Mouse (Mus musculus) hindbrain, postnatal 0 days (tissue): ENCODE data around the gene Pgk1. TPM values are rescaled to one million over a fixed set of nuclear protein-coding genes. Genes with fewer than 3 reads are reported as not detected.
"Not testable (repeated sequence)": the region's sequence is repeated elsewhere in the genome, so short reads cannot be mapped to it uniquely, and the experiment has no call there.

Source experiments
- ATAC-seq: fragments of 200-750 bp; cut with Nextera tagmentation; 2 replicates; pipeline ENCODE4 v1.8.0; 2017; ENCODE audit warnings: mild to moderate bottlenecking, moderate TSS enrichment, moderate library complexity
- DNase-seq: peaks from one replicate; pipeline ENCODE4 v3.0.0-alpha.2; 2015; ENCODE audit warnings: low spot score
- H3K27ac ChIP-seq: fragments of 300-500 bp; sonication (generic); 2 replicates; pipeline ENCODE4 v1.5.1; 2014; ENCODE audit warnings: mild to moderate bottlenecking
- H3K27me3 ChIP-seq: fragments of 300-500 bp; sonication (generic); 2 replicates; pipeline ENCODE4 v1.6.1; 2014; ENCODE audit warnings: low read length, mixed read lengths; ENCODE audit not compliant: insufficient read depth
- H3K36me3 ChIP-seq: fragments of 300-500 bp; sonication (generic); 2 replicates; pipeline ENCODE4 v1.6.1; 2014; ENCODE audit warnings: low read length, mixed read lengths; ENCODE audit not compliant: insufficient read depth
- H3K4me1 ChIP-seq: fragments of 300-500 bp; sonication (generic); 2 replicates; pipeline ENCODE4 v1.6.1; 2014; ENCODE audit warnings: antibody characterized with exemption, low read length, mixed read lengths; ENCODE audit not compliant: insufficient read depth
- H3K4me2 ChIP-seq: fragments of 300-500 bp; sonication (generic); 2 replicates; pipeline ENCODE4 v1.6.1; 2014; ENCODE audit warnings: low read depth, mild to moderate bottlenecking, low read length, moderate library complexity, mixed read lengths
- H3K4me3 ChIP-seq: fragments of 300-500 bp; sonication (generic); 2 replicates; pipeline ENCODE4 v1.5.1; 2014; ENCODE audit warnings: low read length
- H3K9ac ChIP-seq: fragments of 300-500 bp; sonication (generic); replicated peaks from 2 replicates; pipeline ENCODE4 v1.6.1; 2014; ENCODE audit warnings: mild to moderate bottlenecking, low read length, moderate library complexity, mixed read lengths
- H3K9me3 ChIP-seq: fragments of 300-500 bp; sonication (generic); 2 replicates; pipeline ENCODE4 v1.6.1; 2016; ENCODE audit warnings: low read length, mixed read lengths
- CTCF ChIP-seq: IDR thresholded peaks from 2 replicates; pipeline ENCODE4 v1.5.1; 2016; ENCODE audit warnings: antibody characterized with exemption, control low read depth, low read depth
- WGBS: fragments of 180-500 bp; shearing (Covaris S2); extraction: QIAGEN DNeasy Blood & Tissue Kit; methylation state at CpG from one replicate; pipeline ENCODE4 v1.1.7; 2014; 5-methylcytosine and 5-hydroxymethylcytosine counted together
- polyA plus RNA-seq: library from polyadenylated mRNA; unstranded; fragments of >200 nt; fragmentation: Nextera tagmentation; extraction: Ambion mirVana; gene quantifications from 2 replicates; pipeline ENCODE4 v1.2.1, GENCODE M21; 2015
- total RNA-seq: library from RNA; depleted of rRNA; stranded (reverse); fragments of >200 nt; gene quantifications from 2 replicates; pipeline ENCODE4 v1.2.3, GENCODE M21; 2014

Gene Pgk1
- total and polyA plus RNA-seq, 2 experiments from 2014 or later: 246 to 302 TPM

DNA sequence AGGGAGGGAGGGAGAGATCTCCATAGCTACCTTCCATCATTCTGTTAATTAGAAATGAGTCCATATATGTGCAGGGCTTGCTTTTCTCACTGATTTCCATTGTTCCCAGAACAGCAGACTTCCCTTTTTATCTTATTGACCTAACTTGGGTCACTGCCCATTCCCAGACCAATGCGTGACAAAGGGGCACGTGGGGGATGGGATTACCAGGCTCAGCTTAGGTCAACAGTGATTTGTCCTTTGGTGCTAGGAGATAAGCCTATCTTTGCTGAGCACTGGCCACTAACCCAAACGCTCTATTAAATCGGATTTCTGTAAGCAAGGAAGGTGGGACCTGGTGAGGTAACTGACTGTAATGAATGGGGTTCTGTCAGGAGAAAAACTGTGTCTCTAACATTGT lies 2.6 kb upstream of the Pgk1 start:
- H3K9ac ChIP-seq: no peak overlapping the region
- no peaks in the 10 kb centered on the region for H3K27me3 ChIP-seq
- H3K4me3 ChIP-seq: no peak overlapping the region
- no peak for ATAC-seq
- WGBS: 42% methylated on average over 4 of the region's 4 CpGs
- no peak overlapping the region for H3K27ac ChIP-seq
- peaks cover 8% of the 10 kb centered on the region; the same call in 1 of the 2 replicates for H3K4me1 ChIP-seq
- no peaks in the 10 kb centered on the region for H3K36me3 ChIP-seq
- no peak for DNase-seq
- H3K9me3 ChIP-seq: no peaks in the 10 kb centered on the region
- TF ChIP-seq CTCF: no peak
- no peak overlapping the region for H3K4me2 ChIP-seq

GRCm38 (mm10) chrX:106185706-106186105 lies 1.2 kb upstream of the Pgk1 start:
- H3K9me3 ChIP-seq: no peaks in the 10 kb centered on the region
- WGBS: 30% methylated on average over 5 of the region's 5 CpGs
- no peaks in the 10 kb centered on the region for H3K27me3 ChIP-seq
- peaks cover 8% of the 10 kb centered on the region; the same call in 1 of the 2 replicates for H3K4me1 ChIP-seq
- no peak overlapping the region for H3K9ac ChIP-seq
- DNase-seq: peak; percentile 7
- H3K4me3 ChIP-seq: no peak overlapping the region
- TF ChIP-seq CTCF: no peak
- peak overlapping the region; percentile 41; the same call in 1 of the 2 replicates for H3K4me2 ChIP-seq
- no peak for ATAC-seq
- H3K36me3 ChIP-seq: no peaks in the 10 kb centered on the region
- H3K27ac ChIP-seq: peak overlapping the region; percentile 66; the same call in 1 of the 2 replicates

- H3K27ac ChIP-seq: no peak overlapping the region
- ATAC-seq (no peak), DNase-seq (no peak)
- 32% methylated on average over 12 of the region's 12 CpGs for WGBS
- H3K9ac ChIP-seq: peak overlapping the region; percentile 53
- TF ChIP-seq CTCF: no peak
- H3K4me1 ChIP-seq: peaks cover 8% of the 10 kb centered on the region; the same call in 1 of the 2 replicates
- no peaks in the 10 kb centered on the region for H3K36me3 ChIP-seq
- H3K4me3 ChIP-seq: peak overlapping the region; percentile 48
- H3K9me3 ChIP-seq: no peaks in the 10 kb centered on the region
- H3K4me2 ChIP-seq: peak overlapping the region; percentile 52
- H3K27me3 ChIP-seq: no peaks in the 10 kb centered on the region
These were observed 837 bp downstream of the Pgk1 start for GRCm38 (mm10) chrX:106187737-106188136.

DNA sequence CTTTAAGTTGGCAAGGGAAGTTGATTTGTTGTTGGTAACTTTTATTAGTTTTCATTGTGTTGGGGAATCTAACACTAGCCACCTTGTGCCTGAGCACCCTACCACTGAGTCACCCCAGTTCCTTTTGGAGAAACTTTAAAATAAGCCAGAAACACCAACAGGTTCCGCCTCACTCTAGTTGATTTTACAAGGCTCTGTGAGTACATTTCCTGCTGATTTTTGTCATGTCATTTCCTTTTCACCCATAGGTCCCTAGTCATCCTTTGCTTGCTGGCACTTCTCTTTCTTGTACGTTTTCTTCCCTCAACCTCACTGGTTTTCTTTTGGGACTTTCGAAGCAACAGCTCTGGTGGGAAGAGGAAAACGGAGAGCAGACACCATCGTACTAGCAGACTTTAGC lies 2.5 kb downstream of the Pgk1 start:
- no peak overlapping the region for H3K27ac ChIP-seq
- no peaks in the 10 kb centered on the region for H3K36me3 ChIP-seq
- ATAC-seq (no peak), DNase-seq (no peak)
- no peaks in the 10 kb centered on the region for H3K27me3 ChIP-seq
- H3K4me1 ChIP-seq: peaks cover 8% of the 10 kb centered on the region; the same call in 1 of the 2 replicates
- no peak overlapping the region for H3K9ac ChIP-seq
- peak overlapping the region; percentile 52 for H3K4me2 ChIP-seq
- no peak overlapping the region for H3K4me3 ChIP-seq
- no peak for TF ChIP-seq CTCF
- no peaks in the 10 kb centered on the region for H3K9me3 ChIP-seq
- 59% methylated on average over 5 of the region's 5 CpGs for WGBS

GRCm38 (mm10) chrX:106190091-106190490 lies 3.2 kb downstream of the Pgk1 start:
- no peak for TF ChIP-seq CTCF
- Histone ChIP-seq H3K27ac (no peak overlapping the region), H3K36me3 (no peaks in the 10 kb centered on the region), H3K4me2 (0 out of 2 replicates have a peak overlapping the region, but pooled peaks have one; percentile 52), H3K4me1 (peaks cover 8% of the 10 kb centered on the region; the same call in 1 of the 2 replicates), H3K27me3 (no peaks in the 10 kb centered on the region), H3K4me3 (no peak overlapping the region), H3K9ac (no peak overlapping the region), H3K9me3 (no peaks in the 10 kb centered on the region)
- no peak for DNase-seq
- WGBS: 43% methylated on average over 4 of the region's 4 CpGs
- ATAC-seq: no peak

GRCm38 (mm10) chrX:106194361-106194760 lies 7.5 kb downstream of the Pgk1 start:
- not testable (repeated sequence) for H3K27ac ChIP-seq, H3K9me3 ChIP-seq, H3K27me3 ChIP-seq, H3K4me3 ChIP-seq, H3K36me3 ChIP-seq, H3K4me1 ChIP-seq, H3K4me2 ChIP-seq, ATAC-seq, DNase-seq, H3K9ac ChIP-seq
- WGBS: 87% methylated on average over 6 of the region's 6 CpGs

GRCm38 (mm10) chrX:106197308-106197707 lies 10.4 kb downstream of the Pgk1 start:
- H3K4me1 ChIP-seq: no peaks in the 10 kb centered on the region
- H3K27ac ChIP-seq: no peak overlapping the region
- TF ChIP-seq CTCF: peak; percentile 48
- DNase-seq (peak; percentile 1), ATAC-seq (no peak)
- 66% methylated on average over 5 of the region's 5 CpGs for WGBS
- no peaks in the 10 kb centered on the region; the same call in 1 of the 2 replicates for H3K36me3 ChIP-seq
- H3K4me3 ChIP-seq: no peak overlapping the region
- no peaks in the 10 kb centered on the region for H3K9me3 ChIP-seq
- no peak overlapping the region for H3K4me2 ChIP-seq
- no peak overlapping the region for H3K9ac ChIP-seq
- H3K27me3 ChIP-seq: no peaks in the 10 kb centered on the region
